Mouse (Mus musculus) left cerebral cortex, adult 11 months (tissue): ENCODE results near the gene Tmem268.

Experiments used
- DNase-seq: peaks from one replicate; pipeline ENCODE4 v3.0.0; 2022; ENCODE audit warnings: low spot score

Gene Tmem268

GRCm38 (mm10) chr4:63558407-63559081, at the start of gene Tmem268:
Tmem268 (plus strand) TSS chr4:63558781.
- no peak for DNase-seq

- no peak for DNase-seq
Observed at GRCm38 (mm10) chr4:63512921-63513320, 45.7 kb upstream of the Tmem268 start.

GRCm38 (mm10) chr4:63514454-63514984, 44.1 kb upstream of the Tmem268 start:
- DNase-seq = no peak

- no peak for DNase-seq
Observed at GRCm38 (mm10) chr4:63515021-63515420, 43.6 kb upstream of the Tmem268 start.

- no peak for DNase-seq
Observed at GRCm38 (mm10) chr4:63521813-63522419, 36.7 kb upstream of the Tmem268 start.

- no peak for DNase-seq
Observed at GRCm38 (mm10) chr4:63525514-63525913, 33.1 kb upstream of the Tmem268 start.

GRCm38 (mm10) chr4:63528946-63529345, 29.6 kb upstream of the Tmem268 start:
- DNase-seq = no peak

- no peak for DNase-seq
Observed at GRCm38 (mm10) chr4:63530409-63530808, 28.2 kb upstream of the Tmem268 start.

- DNase-seq = no peak
Observed at GRCm38 (mm10) chr4:63537602-63538001, 21.0 kb upstream of the Tmem268 start.

GRCm38 (mm10) chr4:63542209-63542608, 16.4 kb upstream of the Tmem268 start:
- no peak for DNase-seq

- DNase-seq = no peak
Observed at GRCm38 (mm10) chr4:63543746-63544493, 14.7 kb upstream of the Tmem268 start.

- DNase-seq = peak; percentile 91
Observed at GRCm38 (mm10) chr4:63544494-63545230, 13.9 kb upstream of the Tmem268 start, which contains the start of gene Atp6v1g1. Atp6v1g1 (plus strand) TSS chr4:63544772.

GRCm38 (mm10) chr4:63545231-63545958, 13.2 kb upstream of the Tmem268 start:
- no peak for DNase-seq

GRCm38 (mm10) chr4:63546441-63547055, 12.0 kb upstream of the Tmem268 start:
- DNase-seq = no peak

GRCm38 (mm10) chr4:63547799-63548198, 10.8 kb upstream of the Tmem268 start:
- DNase-seq = no peak

GRCm38 (mm10) chr4:63548491-63548890, 10.1 kb upstream of the Tmem268 start:
- no peak for DNase-seq

GRCm38 (mm10) chr4:63550908-63551307, 7.7 kb upstream of the Tmem268 start:
- DNase-seq = no peak

- DNase-seq = no peak
Observed at GRCm38 (mm10) chr4:63552865-63553264, 5.7 kb upstream of the Tmem268 start.

GRCm38 (mm10) chr4:63553789-63554576, 4.6 kb upstream of the Tmem268 start:
- DNase-seq = no peak

- DNase-seq = no peak
Observed at GRCm38 (mm10) chr4:63554616-63555015, 4.0 kb upstream of the Tmem268 start.
